Mouse (Mus musculus): ENCODE measurements around the gene Adamts2. TPM values are rescaled to one million over a fixed set of nuclear protein-coding genes. Genes with fewer than 3 reads are reported as not detected.

Adamts2 gene
- polyA plus RNA-seq, 2 experiments from 2014 or later, result not detected

GRCm38 (mm10) chr11:50624239-50624638 lies 22.4 kb downstream of the Adamts2 start:
- ATAC-seq, result no peak

GRCm38 (mm10) chr11:50624720-50625119 lies 22.8 kb downstream of the Adamts2 start:
- no peak for ATAC-seq

GRCm38 (mm10) chr11:50628915-50629314 lies 27.0 kb downstream of the Adamts2 start:
- ATAC-seq, result no peak

- ATAC-seq, result no peak
These were observed 28.6 kb downstream of the Adamts2 start for GRCm38 (mm10) chr11:50630462-50630861.

GRCm38 (mm10) chr11:50632270-50632669 lies 30.4 kb downstream of the Adamts2 start:
- ATAC-seq, result no peak

GRCm38 (mm10) chr11:50635051-50635590 lies 33.2 kb downstream of the Adamts2 start:
- ATAC-seq, result no peak

GRCm38 (mm10) chr11:50637026-50637425 lies 35.1 kb downstream of the Adamts2 start:
- no peak for ATAC-seq

GRCm38 (mm10) chr11:50638197-50638867 lies 36.4 kb downstream of the Adamts2 start:
- ATAC-seq, result no peak

GRCm38 (mm10) chr11:50638868-50639220 lies 37.0 kb downstream of the Adamts2 start:
- no peak for ATAC-seq

- no peak for ATAC-seq
These were observed 40.7 kb downstream of the Adamts2 start for GRCm38 (mm10) chr11:50642583-50642982.

GRCm38 (mm10) chr11:50646148-50646547 lies 44.3 kb downstream of the Adamts2 start:
- ATAC-seq, result no peak

- no peak for ATAC-seq
These were observed 46.4 kb downstream of the Adamts2 start for GRCm38 (mm10) chr11:50648143-50648807.

GRCm38 (mm10) chr11:50650037-50650436 lies 48.2 kb downstream of the Adamts2 start:
- ATAC-seq, result no peak

- ATAC-seq, result no peak
These were observed 52.0 kb downstream of the Adamts2 start for GRCm38 (mm10) chr11:50653746-50654431.

GRCm38 (mm10) chr11:50658826-50659225 lies 56.9 kb downstream of the Adamts2 start:
- no peak for ATAC-seq

GRCm38 (mm10) chr11:50662176-50662575 lies 60.3 kb downstream of the Adamts2 start:
- ATAC-seq, result no peak

GRCm38 (mm10) chr11:50664826-50665225 lies 62.9 kb downstream of the Adamts2 start:
- ATAC-seq, result no peak

- ATAC-seq, result no peak
These were observed 67.9 kb downstream of the Adamts2 start for GRCm38 (mm10) chr11:50669542-50670362.

- no peak for ATAC-seq
These were observed 68.5 kb downstream of the Adamts2 start for GRCm38 (mm10) chr11:50670363-50670725.

GRCm38 (mm10) chr11:50670881-50671280 lies 69.0 kb downstream of the Adamts2 start:
- ATAC-seq, result no peak

- no peak for ATAC-seq
These were observed 69.5 kb downstream of the Adamts2 start for GRCm38 (mm10) chr11:50671376-50671775.

GRCm38 (mm10) chr11:50671820-50672310 lies 70.0 kb downstream of the Adamts2 start:
- ATAC-seq, result no peak

- ATAC-seq, result no peak
These were observed 71.0 kb downstream of the Adamts2 start for GRCm38 (mm10) chr11:50672866-50673265.
